Mouse (Mus musculus) liver, adult 2 months (tissue): Measurements from ENCODE around the gene Bhlhe40.

Source experiments
- CTCF ChIP-seq: fragments of 200-500 bp; IDR thresholded peaks from 2 replicates; pipeline ENCODE4 v1.5.1; 2011; ENCODE audit warnings: low read depth, low read length, control low read depth
- POLR2A ChIP-seq: fragments of 200-500 bp; IDR thresholded peaks from 2 replicates; pipeline ENCODE4 v1.6.1; 2011; ENCODE audit warnings: low read length, control low read depth; ENCODE audit not compliant: insufficient read depth; ENCODE audit errors: extremely low read depth

- TF ChIP-seq POLR2A (no peak), CTCF (no peak)
Measured at GRCm38 (mm10) chr6:108696822-108697202, 36.4 kb downstream of the Bhlhe40 start.
